Mouse (Mus musculus): ENCODE data around the gene Hmgcr.
A peak's percentile ranks its signal among the peaks of the same experiment; 100 is the strongest.

Gene Hmgcr

DNA sequence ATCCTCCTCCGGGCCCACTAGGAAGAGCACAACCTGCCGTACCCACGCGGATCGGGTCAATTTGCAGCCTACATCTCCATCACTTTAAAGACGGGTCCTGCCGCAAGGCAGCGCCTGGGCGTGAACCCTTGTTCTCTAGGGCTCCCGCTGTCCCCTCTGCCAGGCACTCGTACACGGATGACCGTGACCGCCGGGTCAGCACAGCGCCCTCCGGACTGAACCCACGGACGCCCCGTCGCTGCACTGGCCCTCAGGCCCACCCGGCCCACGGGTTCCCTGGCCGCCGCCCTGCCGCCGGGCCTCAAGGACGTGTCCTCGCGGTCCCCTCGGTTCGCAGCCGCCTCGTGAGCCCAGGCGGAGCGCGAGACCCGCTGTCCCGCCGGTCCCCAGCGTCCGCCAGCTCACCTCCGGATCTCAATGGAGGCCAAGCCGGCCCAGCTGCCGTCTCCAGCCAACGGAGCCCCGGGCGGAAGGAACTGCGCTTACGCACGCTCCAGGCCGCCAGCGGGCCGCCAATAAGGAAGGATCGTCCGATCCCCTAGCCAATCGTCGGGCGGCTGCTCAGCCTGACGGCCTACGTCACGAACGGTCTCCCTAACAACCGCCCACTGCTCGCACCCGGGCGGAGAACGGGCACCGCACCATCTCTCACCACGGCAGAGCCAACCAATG lies at the start of gene Hmgcr:
Hmgcr (minus strand) TSS at position 531 of the 672 bp plus-strand sequence.
- peak; percentile 94 for DNase-seq (ENCODE audit: low read depth)

DNA sequence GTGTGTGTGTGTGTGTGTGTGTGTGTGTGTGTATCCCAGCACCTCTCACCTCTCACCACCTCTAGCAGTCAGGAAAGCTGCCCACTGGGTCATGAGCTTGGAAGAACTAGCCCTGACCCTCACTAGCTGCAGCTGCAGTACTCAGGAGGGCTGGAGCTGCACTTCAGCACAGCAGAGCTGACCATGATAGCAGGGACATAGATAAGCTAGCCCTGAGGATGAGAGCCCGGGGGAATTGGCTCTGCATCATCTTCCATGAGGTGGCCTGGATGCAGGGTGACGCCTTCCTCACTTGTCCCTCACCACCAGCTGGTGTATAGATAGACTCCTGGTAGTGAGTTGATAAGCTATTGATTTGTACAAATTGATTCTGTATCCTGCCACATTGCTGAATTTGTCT lies 49.3 kb upstream of the Hmgcr start:
- no peak for DNase-seq (ENCODE audit: low read depth)

DNA sequence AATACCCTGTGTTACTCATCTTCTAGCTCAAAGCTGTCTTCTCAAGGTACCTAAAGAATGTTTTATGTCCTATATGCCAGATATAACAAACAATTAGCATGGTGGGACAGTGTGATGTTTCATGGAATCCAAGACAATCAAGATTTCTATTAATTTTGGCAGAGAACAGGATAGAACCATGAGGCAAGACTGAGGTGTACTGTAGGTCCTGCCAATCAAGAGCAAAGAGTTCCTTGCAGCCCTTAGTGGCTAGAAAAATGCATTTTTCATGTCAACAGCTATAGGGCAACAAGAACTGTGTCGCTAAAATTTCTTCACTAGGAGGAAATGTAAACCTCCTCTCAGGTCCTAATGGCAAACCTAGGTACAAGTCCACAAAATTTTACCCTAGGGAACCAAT lies 47.1 kb upstream of the Hmgcr start:
- no peak for DNase-seq (ENCODE audit: low read depth)

DNA sequence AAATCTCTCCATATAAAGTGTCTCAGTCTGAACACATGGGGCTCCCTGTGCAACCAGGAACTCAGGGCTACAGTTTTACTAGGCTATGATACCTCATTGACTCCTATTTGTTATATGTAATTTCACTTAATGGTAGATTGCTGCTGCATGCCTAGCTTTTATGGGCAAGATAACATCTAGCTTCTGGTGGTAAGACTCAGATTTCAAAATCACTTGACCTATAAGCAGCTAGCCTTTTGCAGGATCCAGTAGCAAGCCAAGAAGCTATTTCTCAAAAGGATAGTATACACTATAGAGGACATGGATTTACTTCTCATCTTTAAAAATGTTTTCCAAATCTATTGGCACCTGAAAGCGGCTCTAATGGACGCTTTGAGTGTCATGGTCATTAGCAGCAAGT lies 45.6 kb upstream of the Hmgcr start:
- no peak for DNase-seq (ENCODE audit: low read depth)

DNA sequence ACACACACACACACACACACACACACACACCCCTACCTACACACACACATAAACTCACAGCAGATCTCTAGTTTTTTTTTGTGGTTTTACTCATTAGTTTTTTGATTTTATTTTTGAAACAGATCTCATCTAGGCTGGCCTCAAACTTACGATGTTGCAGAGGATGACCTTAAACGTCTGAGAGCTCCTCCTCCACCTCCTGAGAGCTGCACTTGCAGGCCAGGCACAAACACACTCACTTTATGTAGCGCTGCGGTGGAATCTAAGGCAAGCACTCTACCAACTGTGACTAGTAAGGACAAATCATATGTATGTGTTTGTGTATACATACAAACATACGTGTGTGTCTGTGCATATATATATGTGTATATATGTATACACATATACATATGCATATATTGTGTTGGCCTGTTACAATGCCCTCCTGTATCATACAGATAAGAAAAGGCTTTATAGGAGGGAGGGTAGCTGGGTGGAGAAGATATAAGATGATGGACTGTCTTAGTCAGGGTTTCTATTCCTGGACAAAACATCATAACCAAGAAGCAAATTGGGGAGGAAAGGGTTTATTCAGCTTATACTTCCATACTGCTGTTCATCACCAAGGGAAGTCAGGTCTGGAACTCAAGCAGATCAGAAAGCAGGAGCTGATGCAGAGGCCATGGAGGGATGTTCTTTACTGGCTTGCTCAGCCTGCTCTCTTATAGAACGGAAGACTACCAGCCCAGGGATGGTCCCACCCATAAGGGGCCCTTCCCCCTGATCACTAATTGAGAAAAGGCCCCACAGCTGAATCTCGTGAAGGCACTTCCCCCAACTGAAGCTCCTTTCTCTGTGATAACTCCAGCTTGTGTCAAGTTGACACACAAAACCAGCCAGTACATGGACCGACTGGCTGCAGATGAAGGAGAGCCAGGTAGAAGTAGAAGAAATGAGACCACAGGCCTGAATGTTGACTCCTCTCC lies 38.8 kb upstream of the Hmgcr start:
- no peak for DNase-seq (ENCODE audit: low read depth)

DNA sequence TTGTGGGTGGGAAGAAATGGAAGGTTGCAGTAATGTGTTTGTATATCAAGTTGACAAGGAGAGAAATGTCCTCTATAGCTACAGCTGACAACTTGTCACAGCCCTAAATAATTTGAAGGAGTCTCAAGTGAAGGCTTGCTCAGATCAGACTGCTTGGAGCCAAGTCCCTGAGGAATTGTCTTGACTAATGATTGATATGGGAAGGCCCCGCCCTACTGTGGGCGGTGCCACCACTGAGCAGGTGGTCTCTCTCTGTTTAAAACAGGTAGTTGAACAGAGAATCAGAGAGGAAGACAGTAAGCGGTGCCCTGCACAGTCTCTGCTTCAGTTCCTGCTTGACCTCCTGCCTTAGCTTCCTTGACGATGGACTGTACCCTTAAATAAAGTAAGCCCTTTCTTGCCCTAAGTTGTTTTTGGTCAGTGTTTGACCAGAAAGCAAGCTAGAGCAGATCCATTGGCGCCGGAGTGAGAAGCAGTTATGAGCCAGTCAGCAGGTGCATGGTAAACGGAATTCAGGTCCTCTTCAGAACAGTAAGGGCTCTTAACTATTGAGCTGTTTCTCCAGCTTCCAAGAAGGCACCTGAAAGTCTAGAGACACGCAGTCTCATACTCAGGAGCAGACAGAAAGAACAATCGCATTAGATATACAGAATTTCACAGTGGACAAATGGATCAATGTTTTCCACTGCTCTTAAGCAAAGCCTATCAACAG lies 32.0 kb upstream of the Hmgcr start:
- no peak for DNase-seq (ENCODE audit: low read depth)

DNA sequence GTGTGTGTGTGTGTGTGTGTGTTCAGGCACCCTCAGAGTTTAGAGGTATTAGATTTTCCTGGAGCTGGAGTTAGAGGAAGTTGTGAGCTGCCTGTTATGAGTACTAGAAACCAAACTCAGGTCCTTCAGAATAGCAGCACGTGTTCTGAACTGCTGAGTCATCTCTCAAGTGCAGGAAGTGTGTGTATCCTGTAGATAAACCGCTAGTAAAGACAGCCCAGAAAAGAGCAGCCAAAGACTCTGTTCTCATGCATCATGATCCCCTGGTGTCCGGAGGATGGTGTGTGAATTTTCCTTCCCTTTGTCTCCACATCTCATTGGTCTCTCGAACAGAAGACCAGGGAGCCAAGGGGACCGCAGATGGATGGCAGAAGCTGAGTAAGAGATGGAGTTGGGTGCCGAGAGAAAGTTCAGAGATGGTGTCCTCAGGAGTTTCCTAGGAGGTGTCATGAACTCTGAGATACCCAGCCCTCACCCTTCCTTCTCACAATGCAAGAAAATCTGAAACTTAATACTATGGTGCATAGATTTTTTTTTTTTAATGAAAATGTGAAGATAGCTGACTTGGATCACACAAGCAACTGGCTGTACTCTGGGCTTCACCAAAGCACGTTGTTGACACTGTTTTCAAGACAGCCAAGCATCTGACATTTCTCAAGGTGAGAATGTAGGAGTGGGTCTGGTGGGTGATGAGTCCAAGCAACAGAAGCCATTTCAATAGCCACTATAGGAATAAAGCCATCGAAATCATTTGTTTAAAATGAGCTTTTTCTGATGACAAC lies 27.3 kb upstream of the Hmgcr start:
- peak; percentile 42 for DNase-seq (ENCODE audit: low read depth)

DNA sequence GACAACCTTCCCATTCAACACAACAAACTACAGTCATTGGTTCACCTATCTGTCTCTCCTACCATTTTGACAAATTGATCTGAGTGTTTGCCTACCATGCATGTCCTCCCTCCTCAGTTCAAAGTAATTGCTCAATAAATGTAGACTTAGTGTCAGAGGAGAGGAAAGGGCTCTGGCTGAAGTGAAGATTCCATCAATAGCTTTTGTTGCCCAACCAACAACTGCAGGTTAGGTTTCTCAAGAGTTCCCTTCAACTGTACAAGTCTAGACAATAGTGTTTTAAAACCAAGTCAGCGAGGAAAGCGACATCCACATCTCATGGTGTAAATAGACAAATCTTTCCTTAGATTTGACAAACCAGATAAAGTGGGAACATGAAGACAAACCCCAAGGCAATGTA lies 24.7 kb upstream of the Hmgcr start:
- no peak for DNase-seq (ENCODE audit: low read depth)

DNA sequence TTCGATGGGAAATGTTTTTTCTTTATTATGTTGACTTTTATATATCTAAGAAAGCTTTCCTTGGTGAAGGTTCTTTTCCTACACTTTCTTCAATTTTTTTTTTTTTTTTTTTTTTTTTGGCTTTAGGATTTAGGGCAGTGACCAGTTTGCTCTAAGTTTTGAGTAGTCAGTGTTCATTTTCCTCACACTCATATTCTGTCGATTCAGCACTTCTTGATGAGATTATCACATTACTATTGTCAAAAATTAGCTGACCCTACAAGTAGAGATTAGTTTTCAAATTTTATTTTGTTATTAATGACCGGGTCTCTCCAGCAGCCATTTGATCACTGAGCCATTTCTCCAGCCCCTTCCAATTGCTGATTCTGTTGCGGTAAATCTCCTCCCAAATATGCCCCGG lies 19.2 kb upstream of the Hmgcr start:
- DNase-seq (ENCODE audit: low read depth): no peak

DNA sequence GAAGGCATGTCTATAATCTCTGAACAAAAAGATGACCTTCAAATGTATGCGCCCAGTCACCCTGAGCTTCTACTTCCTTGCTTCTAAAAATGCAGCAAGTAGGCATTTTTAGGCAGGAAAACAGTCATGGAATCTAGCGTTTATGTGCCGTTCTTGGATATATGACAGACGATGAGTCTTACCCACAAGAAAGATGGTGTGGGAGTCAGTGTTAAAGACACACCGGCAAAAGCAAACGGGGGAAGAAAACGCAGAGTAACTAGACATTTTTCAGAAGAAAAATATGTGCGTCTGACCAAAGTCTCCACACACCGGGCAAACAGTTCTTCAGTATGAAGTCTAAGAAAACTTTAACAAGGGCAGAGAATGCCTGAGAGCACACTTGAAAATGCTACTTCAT lies 16.5 kb upstream of the Hmgcr start:
- DNase-seq (ENCODE audit: low read depth): no peak

DNA sequence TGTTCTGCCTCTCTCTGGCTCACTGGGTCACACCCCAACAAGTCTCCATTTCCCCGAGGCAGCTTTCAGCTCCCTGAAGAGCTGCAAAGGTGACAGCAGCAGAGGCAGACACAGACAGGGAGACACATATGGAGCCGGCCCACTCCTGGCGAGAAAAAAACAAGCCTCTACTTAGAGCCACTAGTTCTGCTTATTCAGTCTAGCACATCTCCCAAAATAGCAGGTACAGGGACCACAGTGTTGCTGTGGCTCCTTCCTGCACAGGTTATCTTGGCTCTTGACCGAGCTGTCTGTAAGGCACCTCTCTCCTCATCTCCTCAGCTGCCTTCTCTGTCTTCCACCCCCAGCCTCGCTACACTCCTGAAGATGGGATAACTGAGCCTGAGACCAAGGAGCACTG lies 14.0 kb upstream of the Hmgcr start:
- no peak for DNase-seq (ENCODE audit: low read depth)

DNA sequence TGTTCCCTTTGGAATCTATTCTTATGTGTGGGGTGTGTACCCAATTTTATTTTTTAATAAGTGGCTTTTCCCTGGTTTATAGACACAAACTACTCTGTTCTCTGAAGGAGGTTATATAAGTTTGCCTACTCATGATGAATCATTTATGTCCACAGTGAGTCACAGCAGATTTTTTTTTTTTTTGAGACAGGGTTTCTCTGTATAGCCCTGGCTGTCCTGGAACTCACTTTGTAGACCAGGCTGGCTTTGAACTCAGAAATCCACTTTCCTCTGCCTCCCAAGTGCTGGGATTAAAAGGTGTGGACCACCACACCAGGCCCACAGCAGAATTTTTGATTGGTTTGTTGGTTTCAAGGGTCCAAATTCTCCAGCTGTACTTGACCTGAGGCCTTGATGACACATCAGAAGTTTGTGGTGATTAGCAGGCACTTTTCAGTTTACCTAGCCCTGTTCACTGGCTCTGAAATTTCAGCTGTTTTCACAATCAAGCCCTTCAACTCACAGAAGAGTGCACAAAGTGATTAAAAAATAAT lies 10.4 kb upstream of the Hmgcr start:
- no peak for DNase-seq (ENCODE audit: low read depth)

DNA sequence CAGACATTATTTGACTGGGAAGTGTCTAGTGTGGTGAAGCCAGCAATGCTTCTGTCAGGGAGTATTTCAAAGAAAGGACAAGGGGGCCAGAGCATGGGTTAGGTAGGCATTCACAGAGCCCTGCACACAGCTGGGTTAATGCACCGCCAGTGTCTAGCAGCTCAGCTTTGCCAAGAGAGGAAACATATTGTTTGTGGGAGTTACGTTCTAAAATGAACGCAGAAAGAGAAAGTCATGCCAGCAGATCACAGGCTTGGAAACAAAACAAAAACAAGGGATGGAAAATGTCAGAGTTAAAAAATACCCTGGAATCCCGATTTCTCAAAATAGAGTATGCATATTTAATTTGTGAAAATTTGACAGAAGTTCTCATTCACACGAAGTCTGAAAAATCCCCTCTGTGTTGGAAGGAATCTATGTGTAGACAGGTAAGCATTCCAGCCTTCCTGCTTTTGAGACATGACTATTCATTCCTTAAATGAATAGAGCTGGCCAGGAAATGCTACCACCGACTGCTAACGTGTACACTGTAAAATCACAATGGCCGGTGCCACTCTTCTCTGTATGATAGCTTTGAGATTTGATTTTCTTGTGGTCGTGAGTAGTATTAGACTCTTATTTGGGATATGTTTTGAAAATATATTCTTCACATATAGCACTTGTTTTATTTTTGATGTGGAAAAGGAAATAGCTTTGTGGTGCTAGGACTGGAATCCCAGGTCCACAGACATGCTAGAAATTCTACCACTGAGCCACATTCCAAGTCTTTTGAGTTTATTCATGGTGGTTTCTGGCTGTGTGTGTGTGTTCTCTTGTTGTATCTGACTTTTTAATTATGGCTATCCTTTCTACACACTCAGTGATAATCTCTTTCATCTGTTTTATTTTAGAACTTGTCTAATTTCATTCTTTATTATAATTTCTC lies 9.7 kb upstream of the Hmgcr start:
- DNase-seq (ENCODE audit: low read depth): no peak

DNA sequence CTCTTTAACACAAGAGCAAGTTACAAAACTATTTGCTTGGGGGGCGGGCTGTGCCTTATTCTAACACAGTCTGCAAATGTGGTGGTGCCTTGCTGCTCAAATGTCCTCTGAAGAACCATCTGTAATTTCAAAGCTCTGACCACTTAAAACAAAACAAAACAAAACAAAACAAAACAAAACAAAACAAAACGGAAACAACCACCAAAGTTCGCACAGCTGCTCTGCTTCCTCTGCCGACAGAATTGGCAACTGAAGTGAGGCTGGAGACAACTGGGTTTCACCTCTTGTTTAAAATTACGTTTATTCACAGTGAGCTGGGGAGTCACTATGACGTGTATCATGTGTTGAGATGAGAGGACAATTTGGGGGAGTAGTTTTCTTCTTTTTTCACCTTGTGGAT lies 7.9 kb upstream of the Hmgcr start:
- no peak for DNase-seq (ENCODE audit: low read depth)

DNA sequence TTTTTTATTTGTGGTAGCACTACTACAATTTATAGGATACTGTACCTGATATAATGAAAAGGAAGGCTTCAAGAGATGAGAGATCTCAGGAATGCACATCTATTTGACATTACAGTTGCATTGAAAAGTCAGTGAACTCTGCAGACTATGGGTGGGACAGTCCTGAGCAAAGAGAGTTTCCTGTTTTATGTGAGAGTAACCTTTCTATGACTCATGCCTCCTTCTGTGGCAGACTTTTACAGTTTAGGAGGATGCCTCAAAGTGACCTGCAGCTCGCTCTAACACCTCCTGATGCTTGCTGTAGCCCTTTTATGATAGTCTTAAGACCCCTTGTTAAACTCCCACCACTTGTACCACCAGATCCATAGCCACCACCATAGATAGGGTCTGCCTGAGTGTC lies 6.3 kb upstream of the Hmgcr start:
- no peak for DNase-seq (ENCODE audit: low read depth)

DNA sequence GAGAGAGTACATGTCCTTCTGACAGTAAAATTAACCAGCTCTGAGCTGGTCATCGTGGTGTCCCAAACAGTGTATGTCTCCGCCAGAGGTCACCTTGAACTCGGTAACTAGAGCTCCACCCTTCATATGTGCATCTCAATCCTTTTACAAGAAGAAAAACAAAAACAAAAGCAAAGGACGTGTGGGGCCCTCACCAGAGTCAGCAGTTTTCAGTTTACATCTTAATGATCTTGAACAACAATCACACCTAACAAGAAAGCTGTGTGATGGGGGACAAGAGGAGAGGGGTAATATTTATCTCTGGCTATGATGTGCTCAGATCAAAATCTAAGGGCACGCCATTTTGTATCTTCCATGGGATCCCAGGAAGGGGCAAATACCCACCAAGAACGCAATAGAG lies 5.0 kb upstream of the Hmgcr start:
- DNase-seq (ENCODE audit: low read depth): no peak

DNA sequence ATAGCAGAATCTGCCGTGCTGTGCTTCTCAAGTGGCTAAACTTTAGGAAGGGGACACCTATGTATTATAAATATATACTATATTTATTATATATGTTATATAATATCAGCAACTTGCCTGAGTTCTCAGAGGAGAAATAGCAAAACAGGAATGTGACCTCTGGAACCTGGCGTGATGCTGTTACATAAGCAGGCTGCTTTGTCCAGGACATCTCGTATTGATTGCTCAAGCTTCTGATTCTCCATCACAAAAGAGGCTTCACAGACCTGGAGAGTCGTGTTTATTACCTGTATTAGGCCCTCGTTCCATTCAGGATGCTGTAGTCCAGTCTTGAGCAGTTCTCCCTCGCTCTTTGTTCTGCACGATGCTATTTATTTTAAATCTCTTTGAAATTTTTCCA lies 3.1 kb upstream of the Hmgcr start:
- DNase-seq (ENCODE audit: low read depth): no peak

DNA sequence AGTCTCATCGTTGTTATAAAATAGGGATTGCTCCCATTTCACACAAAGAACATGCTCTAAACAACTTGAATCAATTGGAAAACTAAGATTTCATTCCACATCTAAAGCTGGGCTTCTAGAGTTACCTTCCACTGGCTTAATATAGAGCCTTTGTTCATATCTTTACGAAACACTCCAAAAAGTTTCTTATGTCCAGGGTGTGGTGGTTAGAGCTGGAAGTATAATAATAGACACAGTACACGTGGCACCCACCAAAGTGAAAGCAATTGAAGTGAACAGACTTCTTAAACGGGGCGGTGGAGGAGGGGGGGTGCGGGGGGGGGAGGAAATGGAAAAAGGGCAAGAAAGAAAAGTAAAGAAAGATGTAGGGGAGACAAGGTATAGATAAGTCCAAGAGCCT lies 1.5 kb upstream of the Hmgcr start:
- DNase-seq (ENCODE audit: low read depth): peak; percentile 53

DNA sequence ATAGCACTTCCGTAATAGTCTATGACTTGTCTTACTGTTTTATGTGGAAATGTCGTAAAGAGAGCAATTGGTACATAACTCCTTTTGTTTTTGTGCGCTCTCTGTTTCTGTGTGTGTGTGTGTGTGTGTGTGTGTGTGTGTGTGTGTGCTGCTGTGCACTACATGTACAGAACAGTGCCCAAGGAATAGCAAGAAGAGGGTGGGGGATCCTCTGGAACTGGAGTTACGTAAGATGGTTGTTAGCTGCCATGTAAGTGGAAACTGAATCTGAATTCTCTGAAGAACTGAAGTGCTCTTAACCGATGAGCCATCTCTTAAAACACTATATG lies 1.1 kb upstream of the Hmgcr start:
- DNase-seq (ENCODE audit: low read depth): no peak

DNA sequence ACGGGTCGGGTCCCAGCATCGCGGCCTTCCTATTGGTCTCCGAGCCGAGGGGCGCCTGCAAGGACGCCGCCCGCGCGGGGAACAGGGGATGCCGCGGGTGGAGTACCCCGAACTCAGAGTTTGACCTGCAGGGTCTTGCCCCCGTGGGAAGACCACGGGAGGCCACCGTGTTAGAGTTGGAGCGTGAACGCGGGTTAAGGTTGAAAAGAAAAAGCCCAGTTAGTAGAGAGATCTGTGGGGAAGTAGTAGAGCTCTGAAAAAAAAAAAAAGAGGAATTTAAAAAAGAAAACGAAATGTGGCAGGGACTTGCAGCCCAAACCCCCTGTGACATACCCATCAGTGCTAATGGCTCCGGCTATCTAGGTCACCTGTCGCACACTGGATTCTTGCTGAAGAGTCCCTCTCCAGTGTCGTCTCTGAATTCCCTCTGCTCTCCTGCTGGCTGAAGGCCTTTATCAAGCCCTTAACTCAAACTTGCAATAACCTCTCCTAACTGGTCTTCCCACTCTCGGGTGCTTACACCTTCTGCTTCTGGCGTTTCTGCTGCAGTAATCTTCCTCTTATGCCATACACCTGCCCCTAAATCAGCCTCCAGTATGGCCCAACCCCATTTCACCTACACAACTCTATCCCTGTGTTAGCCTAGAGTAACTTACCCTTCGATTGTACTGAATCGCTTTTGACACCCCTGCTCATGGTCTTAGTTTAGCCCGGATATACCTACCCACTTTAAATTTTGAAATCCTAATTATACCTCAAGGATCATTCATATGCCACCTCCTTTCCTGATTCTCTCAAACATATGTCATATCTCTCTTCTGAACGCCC lies 556 bp upstream of the Hmgcr start:
- DNase-seq (ENCODE audit: low read depth): peak; percentile 68
